Mouse (Mus musculus) olfactory bulb, adult 2 months (tissue): ENCODE measurements around the gene Gm10309. TPM values are rescaled to one million over a fixed set of nuclear protein-coding genes. Genes with fewer than 3 reads are reported as not detected.

Experiments
- H3K27ac ChIP-seq: fragments of 200-500 bp; 2 replicates; pipeline ENCODE4 v1.5.1; 2012; ENCODE audit warnings: low read depth, low read length; ENCODE audit not compliant: insufficient read depth
- H3K4me1 ChIP-seq: fragments of 200-500 bp; 2 replicates; pipeline ENCODE4 v1.6.1; 2012; ENCODE audit warnings: low read length; ENCODE audit not compliant: control insufficient read depth, insufficient read depth
- H3K4me3 ChIP-seq: fragments of 200-500 bp; 2 replicates; pipeline ENCODE4 v1.5.1; 2012; ENCODE audit warnings: mild to moderate bottlenecking, low read depth, low read length, moderate library complexity; ENCODE audit not compliant: insufficient read depth
- CTCF ChIP-seq: fragments of 200-500 bp; IDR thresholded peaks from 2 replicates; pipeline ENCODE4 v1.5.1; 2012; ENCODE audit warnings: low read depth, mild to moderate bottlenecking, low read length, moderate library complexity; ENCODE audit not compliant: insufficient read depth
- POLR2A ChIP-seq: fragments of 200-500 bp; IDR thresholded peaks from 2 replicates; pipeline ENCODE4 v1.6.1; 2012; ENCODE audit warnings: mild to moderate bottlenecking, low read depth, low read length, moderate library complexity; ENCODE audit not compliant: insufficient read depth
- WGBS: fragments of 180-500 bp; shearing (Covaris S2); methylation state at CpG from one replicate; pipeline ENCODE4 v1.1.7; 2018; 5-methylcytosine and 5-hydroxymethylcytosine counted together
- polyA plus RNA-seq: library from polyadenylated mRNA; stranded (reverse); fragments of >200 nt; gene quantifications from 2 replicates; pipeline ENCODE4 v1.2.4, GENCODE M21; 2012; ENCODE audit warnings: low replicate concordance; ENCODE audit not compliant: missing spikeins, insufficient read depth, insufficient read length

The Gm10309 gene
- polyA plus RNA-seq, 1 experiment: not detected

DNA sequence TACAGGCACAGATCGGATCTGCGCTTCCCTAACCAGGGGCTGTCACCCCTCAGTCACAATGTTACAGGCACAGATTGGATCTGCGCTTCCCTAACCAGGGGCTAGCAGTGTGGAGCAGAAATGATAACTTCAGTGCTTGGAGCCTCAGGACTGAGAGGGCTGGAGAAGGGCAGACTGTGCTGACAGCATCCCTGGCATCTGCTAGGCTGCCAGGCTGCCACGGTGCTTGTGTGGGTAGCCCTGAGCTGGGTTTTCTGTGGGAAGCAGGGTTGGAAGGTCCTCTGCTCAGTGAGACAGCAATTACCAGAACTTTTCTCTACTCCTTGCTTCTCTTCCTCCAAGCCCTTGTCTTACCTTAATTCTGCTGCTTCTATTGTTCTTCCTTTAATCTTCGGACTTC is 37.1 kb downstream of the Gm10309 start:
- H3K4me3 ChIP-seq: no peak overlapping the region
- WGBS: 79% methylated on average over 5 of the region's 5 CpGs
- TF ChIP-seq CTCF: no peak
- no peak for TF ChIP-seq POLR2A
- peaks cover 29% of the 10 kb centered on the region for H3K4me1 ChIP-seq
- H3K27ac ChIP-seq: no peak overlapping the region

DNA sequence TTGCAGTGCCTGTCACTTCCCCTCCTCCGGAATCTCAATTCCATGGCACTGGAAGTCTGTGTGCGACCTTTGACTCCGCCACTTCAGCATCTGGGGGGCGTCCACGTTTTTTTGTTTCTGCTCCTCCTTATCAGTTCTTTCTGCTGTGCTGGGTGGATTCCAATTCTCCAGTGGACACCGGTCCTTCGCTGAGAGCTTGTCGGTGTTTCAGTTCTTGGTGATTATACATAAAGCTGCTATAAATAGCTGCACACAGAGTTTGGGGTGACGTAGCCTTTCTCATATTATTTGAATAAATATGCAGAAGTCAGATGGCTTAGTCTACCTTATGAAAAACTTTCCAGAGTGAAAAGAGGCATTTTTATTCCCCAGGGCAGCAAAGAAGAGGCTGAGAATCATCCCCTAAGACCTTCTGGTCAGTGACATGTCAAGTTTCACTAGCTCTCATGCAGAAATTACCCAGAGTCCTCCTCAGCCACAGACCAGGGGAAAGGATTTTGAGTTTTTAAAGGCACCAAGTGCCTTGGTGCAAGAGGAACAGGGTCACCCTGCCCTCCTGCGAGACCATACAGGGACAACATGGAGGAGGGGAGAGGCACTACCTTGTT is 37.6 kb downstream of the Gm10309 start:
- 68% methylated on average over 10 of the region's 10 CpGs for WGBS
- peaks cover 29% of the 10 kb centered on the region for H3K4me1 ChIP-seq
- TF ChIP-seq CTCF: no peak
- no peak overlapping the region for H3K4me3 ChIP-seq
- H3K27ac ChIP-seq: no peak overlapping the region

DNA sequence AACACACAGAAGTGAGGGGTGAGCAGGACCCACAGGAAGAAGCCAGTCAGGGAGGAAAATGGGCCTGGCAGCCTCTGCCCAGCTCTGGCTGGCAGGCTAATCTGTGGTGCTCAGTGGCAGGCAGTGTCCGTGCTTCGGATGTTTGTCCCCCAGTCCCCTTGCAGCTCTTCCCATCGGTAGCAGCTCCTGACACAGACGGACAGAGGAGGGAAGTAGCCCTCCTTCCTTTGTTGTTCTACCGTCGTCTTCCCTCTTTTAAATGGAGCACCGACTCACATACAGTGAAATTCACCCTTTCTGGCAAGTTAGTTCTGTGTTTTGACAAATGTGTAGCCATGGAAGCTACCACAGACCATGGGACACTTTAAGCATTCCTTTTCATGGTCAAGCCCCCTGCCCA is 38.2 kb downstream of the Gm10309 start:
- Histone ChIP-seq H3K27ac (no peak overlapping the region), H3K4me1 (peaks cover 29% of the 10 kb centered on the region), H3K4me3 (no peak overlapping the region)
- TF ChIP-seq CTCF (no peak), POLR2A (no peak)
- WGBS: 52% methylated on average over 7 of the region's 7 CpGs

DNA sequence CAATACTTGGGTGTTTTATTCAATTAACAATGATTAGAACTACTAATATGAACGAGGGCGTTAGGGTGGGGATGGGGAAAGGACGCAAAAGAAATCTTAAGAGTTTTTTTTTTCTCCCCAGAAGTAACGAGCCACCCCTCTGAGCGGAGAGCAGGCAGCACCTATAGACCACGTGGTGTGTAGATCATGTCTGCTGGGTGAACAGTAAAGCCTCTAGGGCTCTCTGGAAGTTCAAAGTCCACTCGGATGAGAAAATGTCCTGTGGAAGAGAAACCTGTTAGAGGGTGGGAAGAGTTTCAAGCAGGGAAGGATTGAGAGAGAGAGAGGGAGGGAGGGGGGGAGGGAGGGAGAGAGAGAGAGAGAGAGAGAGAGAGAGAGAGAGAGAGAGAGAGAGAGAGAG is 38.6 kb downstream of the Gm10309 start:
- TF ChIP-seq CTCF (no peak), POLR2A (no peak)
- Histone ChIP-seq H3K4me3 (no peak overlapping the region), H3K4me1 (peaks cover 32% of the 10 kb centered on the region), H3K27ac (no peak overlapping the region)
- WGBS: 43% methylated on average over 7 of the region's 7 CpGs

DNA sequence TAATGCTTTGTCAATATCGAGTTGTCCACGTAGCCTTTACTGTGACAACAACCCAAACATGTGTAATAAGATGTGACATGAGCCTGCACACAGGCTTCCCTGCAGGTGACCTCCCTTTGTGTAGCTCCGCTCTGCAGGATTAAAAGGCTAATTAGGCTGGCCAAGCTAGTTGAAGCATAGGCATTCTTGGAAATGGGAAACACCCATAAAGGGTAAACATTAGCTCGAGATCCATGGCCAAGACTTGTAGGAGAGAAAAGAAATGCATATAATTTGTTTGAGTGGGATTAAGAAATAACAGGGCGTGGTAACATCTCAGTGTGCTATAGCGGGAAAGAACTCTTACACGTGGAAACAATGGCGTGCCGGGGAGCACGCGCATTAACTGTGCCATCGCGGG is 39.2 kb downstream of the Gm10309 start:
- Histone ChIP-seq H3K27ac (no peak overlapping the region), H3K4me1 (peaks cover 36% of the 10 kb centered on the region), H3K4me3 (no peak overlapping the region)
- WGBS: 48% methylated on average over 13 of the region's 13 CpGs
- TF ChIP-seq CTCF (no peak), POLR2A (no peak)

DNA sequence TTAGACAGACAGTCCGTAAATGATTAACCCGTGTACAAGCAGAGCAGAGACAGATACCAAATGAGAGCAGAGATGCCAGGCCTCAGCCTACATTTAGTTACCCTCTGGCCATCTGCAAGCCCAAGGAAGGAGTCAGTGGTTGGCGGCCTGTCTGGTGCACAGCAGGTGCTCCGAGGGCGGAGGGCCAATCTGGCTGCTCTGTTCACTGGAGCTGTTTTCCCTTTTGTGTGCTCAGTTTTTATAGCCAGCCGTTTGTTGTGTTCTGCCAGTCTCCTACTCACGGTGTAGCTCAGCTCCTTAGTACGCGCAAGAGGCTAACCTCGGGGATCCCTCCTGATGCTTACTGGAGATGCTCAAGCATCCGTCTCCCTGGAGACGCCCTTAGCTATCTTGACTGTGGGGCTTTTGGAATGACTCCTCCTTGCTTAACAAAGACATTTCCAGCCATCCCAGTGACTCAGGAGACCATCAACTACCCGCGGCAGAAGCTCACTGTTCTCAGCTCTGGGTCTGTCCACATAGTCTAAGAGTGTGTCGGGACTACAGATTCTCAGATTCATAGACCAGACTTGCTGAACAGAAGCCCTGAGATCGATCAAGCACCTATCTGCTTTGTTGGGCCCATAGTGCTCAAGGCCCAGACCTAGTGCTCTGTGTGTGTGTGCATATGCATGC is 40.2 kb downstream of the Gm10309 start:
- no peak overlapping the region for H3K4me3 ChIP-seq
- peaks cover 37% of the 10 kb centered on the region for H3K4me1 ChIP-seq
- WGBS: 53% methylated on average over 16 of the region's 16 CpGs
- no peak for TF ChIP-seq CTCF
- no peak for TF ChIP-seq POLR2A
- H3K27ac ChIP-seq: peak overlapping the region; percentile 16; the same call in 1 of the 2 replicates

DNA sequence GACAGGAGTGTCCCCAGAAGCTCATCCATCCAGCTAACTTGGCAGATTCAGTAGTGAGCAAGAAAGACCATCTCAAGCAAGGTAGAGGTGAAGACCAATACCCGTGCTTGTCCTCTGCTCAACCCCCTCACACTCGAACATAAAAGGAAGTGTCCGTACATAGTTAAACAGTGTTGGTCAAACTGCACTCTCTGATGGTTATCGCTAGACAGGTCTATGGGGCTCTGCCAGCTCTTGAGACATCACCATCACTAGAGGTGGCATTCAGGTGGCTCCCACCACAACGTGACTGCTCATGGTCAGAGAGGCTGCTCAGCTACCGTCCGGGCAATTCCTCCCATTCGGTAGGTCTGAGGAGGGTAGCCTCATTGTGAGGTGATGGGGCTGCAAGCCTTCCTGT is 40.8 kb downstream of the Gm10309 start:
- Histone ChIP-seq H3K4me3 (no peak overlapping the region), H3K4me1 (peaks cover 37% of the 10 kb centered on the region), H3K27ac (no peak overlapping the region)
- TF ChIP-seq CTCF: no peak
- no peak for TF ChIP-seq POLR2A
- 95% methylated on average over 8 of the region's 8 CpGs for WGBS

DNA sequence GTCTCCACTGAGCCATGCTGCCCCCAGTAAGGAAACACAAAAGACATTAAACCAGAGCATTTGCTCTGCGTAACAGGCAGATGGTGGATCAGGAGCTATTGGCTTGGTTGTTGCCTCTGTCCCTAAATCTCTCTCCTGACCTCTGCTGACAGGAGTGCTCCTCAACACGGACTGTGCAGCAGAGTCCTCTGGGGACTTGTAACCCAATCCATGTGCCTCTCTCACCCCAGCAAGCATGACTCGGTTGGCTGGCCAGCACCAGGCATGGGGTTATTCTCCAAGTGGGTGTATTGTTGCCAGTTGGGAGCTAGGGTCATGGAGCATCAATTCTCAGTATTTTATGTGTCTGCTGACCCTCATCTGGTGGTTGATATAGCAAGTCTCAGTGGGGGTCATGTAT is 41.7 kb downstream of the Gm10309 start:
- Histone ChIP-seq H3K4me1 (peaks cover 35% of the 10 kb centered on the region), H3K27ac (no peak overlapping the region), H3K4me3 (no peak overlapping the region)
- TF ChIP-seq CTCF (no peak), POLR2A (no peak)
- 86% methylated on average over 3 of the region's 3 CpGs for WGBS

DNA sequence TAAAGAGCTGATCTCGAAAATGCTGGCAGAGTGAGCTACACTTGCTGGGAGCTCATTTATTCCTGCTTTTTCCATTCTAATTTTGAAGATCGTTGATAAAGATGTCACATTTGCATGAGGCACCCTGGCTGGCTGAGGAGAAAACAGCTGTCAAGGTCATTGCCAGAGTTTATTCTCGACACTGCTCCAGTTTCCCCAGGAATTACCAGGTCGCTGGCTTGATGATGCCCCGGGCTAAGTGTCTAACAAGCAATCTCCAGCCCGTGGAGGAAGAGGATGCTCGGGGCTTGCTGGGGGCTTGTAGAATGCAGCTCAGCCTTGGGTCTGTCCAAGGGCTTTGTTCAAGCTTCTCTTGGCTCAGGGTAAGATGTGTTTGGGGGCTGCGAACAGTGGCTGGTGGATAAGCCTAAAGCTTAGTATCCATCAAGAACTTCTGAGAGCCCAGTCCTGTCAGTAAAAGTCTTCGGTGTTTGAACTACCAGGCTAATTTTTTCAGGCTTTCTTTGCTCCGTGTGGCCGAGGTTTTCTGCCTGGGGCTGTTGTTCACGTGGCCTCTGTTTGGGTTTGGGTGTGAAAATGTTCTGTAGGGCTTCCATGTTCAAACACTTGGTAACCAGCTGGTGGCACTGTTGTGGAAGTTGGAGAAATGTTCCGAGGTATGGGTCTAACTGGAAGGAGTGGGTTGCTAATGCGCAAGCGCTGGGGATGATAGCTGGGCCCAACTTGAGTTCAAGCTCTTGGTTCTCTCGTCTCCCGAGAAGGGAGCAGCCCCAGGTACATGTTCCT is 44.2 kb downstream of the Gm10309 start:
- 63% methylated on average over 17 of the region's 17 CpGs for WGBS
- Histone ChIP-seq H3K27ac (no peak overlapping the region), H3K4me3 (no peak overlapping the region), H3K4me1 (peaks cover 25% of the 10 kb centered on the region)
- TF ChIP-seq CTCF (no peak; the same call in 1 of the 2 replicates), POLR2A (no peak)
